Mouse (Mus musculus): ENCODE data around the gene Ccdc65. TPM values are rescaled to one million over a fixed set of nuclear protein-coding genes. Genes with fewer than 3 reads are reported as not detected.
A peak's percentile ranks its signal among the peaks of the same experiment; 100 is the strongest.

Gene Ccdc65
- polyA plus RNA-seq, 1 experiment from 2014 or later = 0.70 TPM

GRCm38 (mm10) chr15:98722854-98723253 is 14.8 kb downstream of the Ccdc65 start:
- no peak for DNase-seq (ENCODE audit: low spot score)
- H3K4me2 ChIP-seq (replicated peaks; ENCODE audit: low read depth) = no peak overlapping the region
- peaks cover 3% of the 10 kb centered on the region; the same call in 1 of the 2 replicates for H3K4me1 ChIP-seq (replicated peaks; ENCODE audit: control insufficient read depth, insufficient read depth)
- no peaks in the 10 kb centered on the region for H3K36me3 ChIP-seq (ENCODE audit: control insufficient read depth, insufficient read depth, low read length)
- no peak for TF ChIP-seq CTCF (IDR thresholded peaks at IDR 0.05; ENCODE audit: low read depth)
- TF ChIP-seq EP300 (optimal IDR thresholded peaks at IDR 0.05) = no peak
- no peaks in the 10 kb centered on the region for H3K9me3 ChIP-seq (ENCODE audit: control insufficient read depth, low read length)
- no peak overlapping the region for H3K4me3 ChIP-seq (ENCODE audit: low read depth, low read length)
- no peak overlapping the region for H3K27ac ChIP-seq (replicated peaks)
- no peak for ATAC-seq (ENCODE audit: low FRiP score, low TSS enrichment)
- 55% methylated on average over 14 of the region's 14 CpGs for WGBS
- no peaks in the 10 kb centered on the region for H3K27me3 ChIP-seq (ENCODE audit: control insufficient read depth, insufficient read depth, low read length)
- no peak overlapping the region for H3K9ac ChIP-seq (ENCODE audit: low read length)

- TF ChIP-seq EP300 (optimal IDR thresholded peaks at IDR 0.05) (no peak), CTCF (IDR thresholded peaks at IDR 0.05; ENCODE audit: low read depth) (no peak)
- no peaks in the 10 kb centered on the region for H3K9me3 ChIP-seq (ENCODE audit: control insufficient read depth, low read length)
- DNase-seq (ENCODE audit: low spot score) = no peak
- H3K4me1 ChIP-seq (replicated peaks; ENCODE audit: control insufficient read depth, insufficient read depth) = peaks cover 3% of the 10 kb centered on the region; the same call in 1 of the 2 replicates
- no peak overlapping the region for H3K4me3 ChIP-seq (ENCODE audit: low read depth, low read length)
- H3K27ac ChIP-seq (replicated peaks) = no peak overlapping the region
- ATAC-seq (ENCODE audit: low FRiP score, low TSS enrichment) = no peak
- no peaks in the 10 kb centered on the region for H3K27me3 ChIP-seq (ENCODE audit: control insufficient read depth, insufficient read depth, low read length)
- H3K9ac ChIP-seq (ENCODE audit: low read length) = no peak overlapping the region
- 33% methylated on average over 19 of the region's 19 CpGs for WGBS
- H3K4me2 ChIP-seq (replicated peaks; ENCODE audit: low read depth) = no peak overlapping the region
- H3K36me3 ChIP-seq (ENCODE audit: control insufficient read depth, insufficient read depth, low read length) = no peaks in the 10 kb centered on the region
These were observed 16.4 kb downstream of the Ccdc65 start for GRCm38 (mm10) chr15:98724441-98724840.

GRCm38 (mm10) chr15:98726079-98726478 is 18.1 kb downstream of the Ccdc65 start:
- Histone ChIP-seq H3K9me3 (ENCODE audit: control insufficient read depth, low read length) (no peaks in the 10 kb centered on the region), H3K27ac (replicated peaks) (no peak overlapping the region), H3K4me2 (replicated peaks; ENCODE audit: low read depth) (no peak overlapping the region), H3K9ac (ENCODE audit: low read length) (no peak overlapping the region), H3K4me3 (ENCODE audit: low read depth, low read length) (no peak overlapping the region), H3K4me1 (replicated peaks; ENCODE audit: control insufficient read depth, insufficient read depth) (peaks cover 3% of the 10 kb centered on the region; the same call in 1 of the 2 replicates), H3K36me3 (ENCODE audit: control insufficient read depth, insufficient read depth, low read length) (no peaks in the 10 kb centered on the region), H3K27me3 (ENCODE audit: control insufficient read depth, insufficient read depth, low read length) (no peaks in the 10 kb centered on the region)
- TF ChIP-seq CTCF (IDR thresholded peaks at IDR 0.05; ENCODE audit: low read depth) = 0 out of 2 replicates have a peak, but pooled peaks have one; percentile 6
- no peak for TF ChIP-seq EP300 (optimal IDR thresholded peaks at IDR 0.05)
- DNase-seq (ENCODE audit: low spot score) (no peak), ATAC-seq (ENCODE audit: low FRiP score, low TSS enrichment) (no peak)
- 76% methylated on average over 4 of the region's 4 CpGs for WGBS

GRCm38 (mm10) chr15:98726746-98727145 is 18.7 kb downstream of the Ccdc65 start:
- H3K9ac ChIP-seq (ENCODE audit: low read length) = peak overlapping the region; percentile 66; the same call in 1 of the 2 replicates
- peaks cover 3% of the 10 kb centered on the region; the same call in 1 of the 2 replicates for H3K4me1 ChIP-seq (replicated peaks; ENCODE audit: control insufficient read depth, insufficient read depth)
- no peaks in the 10 kb centered on the region for H3K9me3 ChIP-seq (ENCODE audit: control insufficient read depth, low read length)
- H3K4me2 ChIP-seq (replicated peaks; ENCODE audit: low read depth) = peak overlapping the region; percentile 98
- H3K27ac ChIP-seq (replicated peaks) = no peak overlapping the region
- no peaks in the 10 kb centered on the region for H3K27me3 ChIP-seq (ENCODE audit: control insufficient read depth, insufficient read depth, low read length)
- 46% methylated on average over 7 of the region's 7 CpGs for WGBS
- TF ChIP-seq CTCF (IDR thresholded peaks at IDR 0.05; ENCODE audit: low read depth) (no peak), EP300 (optimal IDR thresholded peaks at IDR 0.05) (no peak)
- no peak for ATAC-seq (ENCODE audit: low FRiP score, low TSS enrichment)
- DNase-seq (ENCODE audit: low spot score) = no peak
- no peaks in the 10 kb centered on the region for H3K36me3 ChIP-seq (ENCODE audit: control insufficient read depth, insufficient read depth, low read length)
- peak overlapping the region; percentile 59 for H3K4me3 ChIP-seq (ENCODE audit: low read depth, low read length)

- Histone ChIP-seq H3K4me2 (replicated peaks; ENCODE audit: low read depth) (peak within 1 kb of the TSS; percentile 98), H3K4me3 (ENCODE audit: low read depth, low read length) (peak within 1 kb of the TSS; percentile 59), H3K9me3 (ENCODE audit: control insufficient read depth, low read length) (no peaks in the 10 kb centered on the region), H3K27me3 (ENCODE audit: control insufficient read depth, insufficient read depth, low read length) (no peaks in the 10 kb centered on the region), H3K4me1 (replicated peaks; ENCODE audit: control insufficient read depth, insufficient read depth) (peaks cover 3% of the 10 kb centered on the region; the same call in 1 of the 2 replicates), H3K27ac (replicated peaks) (peak within 1 kb of the TSS; percentile 13; the same call in 1 of the 2 replicates), H3K9ac (ENCODE audit: low read length) (peak within 1 kb of the TSS; percentile 66), H3K36me3 (ENCODE audit: control insufficient read depth, insufficient read depth, low read length) (no peaks in the 10 kb centered on the region)
- ATAC-seq (ENCODE audit: low FRiP score, low TSS enrichment) (peak; percentile 87), DNase-seq (ENCODE audit: low spot score) (peak; percentile 80)
- 1% methylated on average over 39 of the region's 39 CpGs for WGBS
- TF ChIP-seq CTCF (IDR thresholded peaks at IDR 0.05; ENCODE audit: low read depth) = no peak
- TF ChIP-seq EP300 (optimal IDR thresholded peaks at IDR 0.05) = no peak
These were observed 19.7 kb downstream of the Ccdc65 start, which contains the start of gene Fkbp11 for GRCm38 (mm10) chr15:98727443-98728321. Fkbp11 (minus strand) TSS chr15:98728198.

- H3K9me3 ChIP-seq (ENCODE audit: control insufficient read depth, low read length) = no peaks in the 10 kb centered on the region
- H3K9ac ChIP-seq (ENCODE audit: low read length) = no peak overlapping the region
- peak overlapping the region; percentile 59; the same call in 1 of the 2 replicates for H3K4me3 ChIP-seq (ENCODE audit: low read depth, low read length)
- ATAC-seq (ENCODE audit: low FRiP score, low TSS enrichment) = no peak
- TF ChIP-seq EP300 (optimal IDR thresholded peaks at IDR 0.05) (no peak), CTCF (IDR thresholded peaks at IDR 0.05; ENCODE audit: low read depth) (no peak)
- no peak overlapping the region for H3K27ac ChIP-seq (replicated peaks)
- H3K36me3 ChIP-seq (ENCODE audit: control insufficient read depth, insufficient read depth, low read length) = no peaks in the 10 kb centered on the region
- H3K4me1 ChIP-seq (replicated peaks; ENCODE audit: control insufficient read depth, insufficient read depth) = peaks cover 3% of the 10 kb centered on the region; the same call in 1 of the 2 replicates
- 33% methylated on average over 9 of the region's 9 CpGs for WGBS
- no peak for DNase-seq (ENCODE audit: low spot score)
- H3K27me3 ChIP-seq (ENCODE audit: control insufficient read depth, insufficient read depth, low read length) = no peaks in the 10 kb centered on the region
- peak overlapping the region; percentile 98 for H3K4me2 ChIP-seq (replicated peaks; ENCODE audit: low read depth)
These were observed 20.4 kb downstream of the Ccdc65 start for GRCm38 (mm10) chr15:98728366-98728765.
